Mouse (Mus musculus) sigmoid colon, adult 10 weeks (tissue): Measurements from ENCODE around the gene Tnfrsf8. TPM values are rescaled to one million over a fixed set of nuclear protein-coding genes. Genes with fewer than 3 reads are reported as not detected.

Experiments used
- polyA plus RNA-seq: library from polyadenylated mRNA; stranded (reverse); fragments of 350-450 nt; fragmentation: Illumina TruSeq; extraction: RNeasy Lipid Tissue Mini Kit (QIAGEN cat#74804); gene quantifications from one replicate; pipeline ENCODE4 v1.2.3, GENCODE M21; 2014; ENCODE audit warnings: low read depth, low replicate concordance

The Tnfrsf8 gene
- 0.13 TPM for polyA plus RNA-seq

GRCm38 (mm10) chr4:145314836-145315467 lies at the start of gene Tnfrsf8:
Gene Tnfrsf8 (minus strand): TSS chr4:145315164.

DNA sequence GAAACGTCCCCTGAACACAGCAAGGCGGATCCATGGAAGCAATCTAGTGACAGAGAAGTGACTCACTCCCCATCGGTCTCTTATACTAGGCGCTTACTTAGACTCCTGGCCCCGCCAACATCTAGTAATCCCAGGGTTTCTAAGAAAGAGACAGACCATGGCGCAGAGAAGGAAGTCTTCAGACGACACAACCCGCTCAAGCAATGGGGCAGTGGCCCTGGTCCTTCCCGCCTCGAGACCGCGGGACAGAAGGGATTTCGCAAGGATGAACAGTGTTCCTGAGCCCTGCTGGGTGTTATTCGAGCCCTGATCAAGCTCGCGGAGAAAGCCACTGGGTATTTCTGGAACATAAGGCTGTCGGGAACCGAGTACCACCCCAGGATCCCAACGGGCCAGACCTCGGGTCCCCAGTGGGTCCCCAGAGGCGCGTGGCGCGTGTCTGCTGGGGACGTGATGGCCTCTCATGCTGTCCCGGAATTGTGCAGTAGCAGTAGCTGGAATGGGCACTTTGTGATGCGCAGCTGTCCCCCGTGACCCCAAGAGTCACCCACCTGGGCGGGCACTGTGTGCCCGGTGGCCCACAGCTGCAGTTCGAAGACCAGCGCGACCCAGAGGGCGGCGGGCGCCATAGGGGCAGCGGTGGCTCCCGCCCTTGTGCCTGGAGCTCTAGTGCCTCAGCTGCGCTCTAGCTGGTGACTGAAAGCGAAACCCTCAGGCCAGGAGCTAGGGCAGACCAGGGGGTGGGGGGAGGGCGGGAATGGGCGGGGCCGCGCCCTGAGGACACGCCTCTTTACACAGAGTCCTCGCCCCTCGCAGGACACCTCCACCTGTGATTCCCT lies 68.6 kb downstream of the Tnfrsf8 start, which contains the start of gene Tnfrsf1b:
Tnfrsf1b (minus strand) TSS at position 698 of the 839 bp plus-strand sequence.

Other genes with a start within 250 kb of the Tnfrsf8 start
- 36.5 TPM for gene Vps13d, start 120.2 kb downstream of the Tnfrsf8 start, polyA plus RNA-seq
- 3.1 TPM for gene Tnfrsf1b, start 68.3 kb downstream of the Tnfrsf8 start, polyA plus RNA-seq
- gene Zfp990, start 195.6 kb upstream of the Tnfrsf8 start, polyA plus RNA-seq: not detected